Mouse (Mus musculus) kidney, embryonic 16.5 days (tissue): ENCODE measurements around the gene Tmem104. TPM values are rescaled to one million over a fixed set of nuclear protein-coding genes. Genes with fewer than 3 reads are reported as not detected.

Experiments used
- ATAC-seq: fragments of 200-750 bp; cut with Nextera tagmentation; 2 replicates; pipeline ENCODE4 v1.8.0; 2017; ENCODE audit warnings: moderate TSS enrichment; ENCODE audit not compliant: low FRiP score, low TSS enrichment
- H3K27ac ChIP-seq: fragments of 300-500 bp; sonication (generic); 2 replicates; pipeline ENCODE4 v1.5.1; 2014; ENCODE audit warnings: low read length
- H3K27me3 ChIP-seq: fragments of 300-500 bp; sonication (generic); 2 replicates; pipeline ENCODE4 v1.6.1; 2014; ENCODE audit warnings: low read length, control low read depth, mixed read lengths; ENCODE audit not compliant: insufficient read depth
- H3K36me3 ChIP-seq: fragments of 300-500 bp; sonication (generic); 2 replicates; pipeline ENCODE4 v1.6.1; 2014; ENCODE audit warnings: low read length, control low read depth, mixed read lengths; ENCODE audit not compliant: insufficient read depth
- H3K4me1 ChIP-seq: fragments of 300-500 bp; sonication (generic); 2 replicates; pipeline ENCODE4 v1.6.1; 2014; ENCODE audit warnings: low read length, control low read depth, mixed read lengths; ENCODE audit not compliant: insufficient read depth
- H3K4me2 ChIP-seq: fragments of 300-500 bp; sonication (generic); replicated peaks from 2 replicates; pipeline ENCODE4 v1.6.1; 2014; ENCODE audit warnings: low read depth, low read length
- H3K4me3 ChIP-seq: fragments of 300-500 bp; sonication (generic); 2 replicates; pipeline ENCODE4 v1.5.1; 2014; ENCODE audit warnings: mild to moderate bottlenecking, low read length
- H3K9ac ChIP-seq: fragments of 300-500 bp; sonication (generic); replicated peaks from 2 replicates; pipeline ENCODE4 v1.6.1; 2014; ENCODE audit warnings: low read length
- H3K9me3 ChIP-seq: fragments of 300-500 bp; sonication (generic); 2 replicates; pipeline ENCODE4 v1.6.1; 2016; ENCODE audit warnings: low read length, control low read depth
- WGBS: fragments of 180-500 bp; shearing (Covaris S2); extraction: QIAGEN DNeasy Blood & Tissue Kit; methylation state at CpG from one replicate; pipeline ENCODE4 v1.1.7; 2014; 5-methylcytosine and 5-hydroxymethylcytosine counted together
- polyA plus RNA-seq: library from polyadenylated mRNA; unstranded; fragments of >200 nt; fragmentation: Nextera tagmentation; extraction: Ambion mirVana; gene quantifications from 2 replicates; pipeline ENCODE4 v1.2.1, GENCODE M21; 2015

The Tmem104 gene
- polyA plus RNA-seq, 1 experiment from 2014 or later, result 13.8 TPM

GRCm38 (mm10) chr11:115157933-115158719 is 29.2 kb upstream of the Tmem104 start:
- Histone ChIP-seq H3K36me3 (no peaks in the 10 kb centered on the region), H3K4me2 (0 out of 2 replicates have a peak overlapping the region, but pooled peaks have one; percentile 4), H3K9me3 (0 out of 2 replicates have a peak, but pooled peaks cover 2% of the 10 kb centered on the region), H3K27ac (peak overlapping the region; percentile 70), H3K27me3 (peaks cover 11% of the 10 kb centered on the region), H3K4me1 (peaks cover 23% of the 10 kb centered on the region), H3K9ac (peak overlapping the region; percentile 59), H3K4me3 (no peak overlapping the region)
- WGBS, result 26% methylated on average over 12 of the region's 12 CpGs
- ATAC-seq, result no peak

GRCm38 (mm10) chr11:115160016-115160797 is 27.1 kb upstream of the Tmem104 start:
- 54% methylated on average over 11 of the region's 11 CpGs for WGBS

GRCm38 (mm10) chr11:115160883-115161577 is 26.3 kb upstream of the Tmem104 start:
- H3K4me3 ChIP-seq, result no peak overlapping the region
- WGBS, result 35% methylated on average over 10 of the region's 10 CpGs
- H3K4me2 ChIP-seq, result no peak overlapping the region
- no peaks in the 10 kb centered on the region for H3K36me3 ChIP-seq
- H3K27ac ChIP-seq, result no peak overlapping the region
- no peaks in the 10 kb centered on the region; the same call in 1 of the 2 replicates for H3K27me3 ChIP-seq
- H3K4me1 ChIP-seq, result peaks cover 34% of the 10 kb centered on the region
- ATAC-seq, result no peak
- no peak overlapping the region for H3K9ac ChIP-seq
- H3K9me3 ChIP-seq, result 0 out of 2 replicates have a peak, but pooled peaks cover 2% of the 10 kb centered on the region

More at GRCm38 (mm10) chr11:115160016-115160797, 27.1 kb upstream of the Tmem104 start:
- 0 out of 2 replicates have a peak, but pooled peaks cover 2% of the 10 kb centered on the region for H3K9me3 ChIP-seq
- no peak overlapping the region for H3K4me3 ChIP-seq
- no peak overlapping the region for H3K4me2 ChIP-seq
- H3K27me3 ChIP-seq, result no peaks in the 10 kb centered on the region; the same call in none of the 2 replicates
- H3K36me3 ChIP-seq, result no peaks in the 10 kb centered on the region
- H3K4me1 ChIP-seq, result peaks cover 26% of the 10 kb centered on the region
- no peak for ATAC-seq
- no peak overlapping the region for H3K27ac ChIP-seq
- no peak overlapping the region for H3K9ac ChIP-seq

- no peak for ATAC-seq
- H3K27ac ChIP-seq, result no peak overlapping the region
- WGBS, result 69% methylated on average over 9 of the region's 9 CpGs
- H3K27me3 ChIP-seq, result no peaks in the 10 kb centered on the region; the same call in 1 of the 2 replicates
- H3K9me3 ChIP-seq, result 0 out of 2 replicates have a peak, but pooled peaks cover 2% of the 10 kb centered on the region
- H3K4me1 ChIP-seq, result peaks cover 35% of the 10 kb centered on the region
- no peak overlapping the region for H3K9ac ChIP-seq
- H3K36me3 ChIP-seq, result no peaks in the 10 kb centered on the region
- no peak overlapping the region for H3K4me2 ChIP-seq
- no peak overlapping the region for H3K4me3 ChIP-seq
Observed at GRCm38 (mm10) chr11:115161578-115162204, 25.6 kb upstream of the Tmem104 start.

DNA sequence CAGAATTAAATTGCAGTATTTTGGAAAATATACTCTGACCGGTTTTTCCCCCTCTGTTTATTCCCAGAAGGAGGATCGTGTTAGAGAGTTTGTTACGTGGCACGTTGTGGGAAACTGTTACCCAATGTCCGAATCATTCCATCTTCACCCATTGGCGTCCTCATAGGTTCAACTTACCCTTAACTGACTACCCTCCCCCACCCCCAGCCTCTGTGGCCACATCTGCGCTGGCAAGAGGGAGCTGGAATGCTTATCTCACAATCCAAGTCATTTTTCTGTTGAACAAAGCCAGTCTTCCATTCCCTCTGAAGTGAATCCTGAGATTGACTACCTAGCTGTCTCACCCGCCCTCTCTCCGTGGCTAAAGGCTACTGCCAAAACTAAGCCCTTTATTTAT is 25.1 kb upstream of the Tmem104 start:
- no peaks in the 10 kb centered on the region for H3K36me3 ChIP-seq
- H3K9me3 ChIP-seq, result 0 out of 2 replicates have a peak, but pooled peaks cover 2% of the 10 kb centered on the region
- no peaks in the 10 kb centered on the region; the same call in 1 of the 2 replicates for H3K27me3 ChIP-seq
- peak overlapping the region; percentile 62 for H3K9ac ChIP-seq
- WGBS, result 28% methylated on average over 9 of the region's 9 CpGs
- ATAC-seq, result no peak
- H3K4me3 ChIP-seq, result peak overlapping the region; percentile 83
- peak overlapping the region; percentile 79 for H3K27ac ChIP-seq
- peak overlapping the region; percentile 90 for H3K4me2 ChIP-seq
- H3K4me1 ChIP-seq, result peaks cover 35% of the 10 kb centered on the region

GRCm38 (mm10) chr11:115162832-115163480 is 24.3 kb upstream of the Tmem104 start, which contains the start of gene Slc9a3r1:
Gene Slc9a3r1, plus strand, starts transcription at chr11:115163341.
- ATAC-seq, result peak; percentile 95
- peak within 1 kb of the TSS; percentile 83 for H3K4me3 ChIP-seq
- peak within 1 kb of the TSS; percentile 90 for H3K4me2 ChIP-seq
- peaks cover 38% of the 10 kb centered on the region for H3K4me1 ChIP-seq
- no peaks in the 10 kb centered on the region; the same call in 1 of the 2 replicates for H3K27me3 ChIP-seq
- 0 out of 2 replicates have a peak, but pooled peaks cover 2% of the 10 kb centered on the region for H3K9me3 ChIP-seq
- peak within 1 kb of the TSS; percentile 83 for H3K27ac ChIP-seq
- H3K36me3 ChIP-seq, result no peaks in the 10 kb centered on the region
- peak within 1 kb of the TSS; percentile 81 for H3K9ac ChIP-seq
- WGBS, result under 1% methylated on average over 44 of the region's 47 CpGs

GRCm38 (mm10) chr11:115163568-115164150 is 23.6 kb upstream of the Tmem104 start:
- H3K4me3 ChIP-seq, result peak overlapping the region; percentile 83
- ATAC-seq, result peak; percentile 6; the same call in 1 of the 2 replicates
- H3K9me3 ChIP-seq, result 0 out of 2 replicates have a peak, but pooled peaks cover 2% of the 10 kb centered on the region
- peaks cover 31% of the 10 kb centered on the region for H3K4me1 ChIP-seq
- under 1% methylated on average over 47 of the region's 47 CpGs for WGBS
- no peaks in the 10 kb centered on the region; the same call in 1 of the 2 replicates for H3K27me3 ChIP-seq
- H3K36me3 ChIP-seq, result no peaks in the 10 kb centered on the region
- H3K9ac ChIP-seq, result peak overlapping the region; percentile 81
- peak overlapping the region; percentile 90 for H3K4me2 ChIP-seq
- H3K27ac ChIP-seq, result peak overlapping the region; percentile 83

DNA sequence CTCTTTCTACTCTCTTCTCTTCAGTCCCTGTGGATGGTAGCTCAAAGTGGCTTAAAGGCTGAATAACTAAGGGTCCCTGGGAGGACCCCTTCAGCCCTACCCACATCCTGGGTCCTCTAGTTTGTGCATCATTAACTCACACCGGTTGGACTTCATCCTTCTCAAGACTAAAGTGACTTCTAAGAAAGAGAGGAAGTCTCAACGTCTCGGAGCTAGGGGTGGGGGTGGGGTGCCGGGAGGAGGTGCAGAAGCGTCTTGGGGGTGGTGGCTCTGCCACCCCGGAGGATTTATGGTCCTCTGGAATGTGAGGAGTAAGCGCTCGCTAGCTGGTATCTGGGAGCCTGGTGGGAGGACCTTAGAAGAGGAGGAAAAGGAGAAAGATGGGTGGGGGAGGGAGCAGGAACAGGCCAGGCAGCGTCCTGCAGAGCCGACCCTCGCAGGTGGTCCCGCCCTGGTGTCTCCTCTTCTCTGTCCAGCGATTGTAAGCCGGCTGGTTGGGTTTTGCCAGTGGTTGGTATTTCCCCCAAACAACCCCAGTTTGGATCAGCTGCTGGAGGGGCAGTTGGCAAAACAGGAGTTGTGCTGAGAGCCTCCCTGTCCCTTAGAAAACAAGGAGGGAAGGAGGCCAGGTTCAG is 22.8 kb upstream of the Tmem104 start:
- peak overlapping the region; percentile 83 for H3K4me3 ChIP-seq
- H3K27ac ChIP-seq, result peak overlapping the region; percentile 85
- H3K9ac ChIP-seq, result peak overlapping the region; percentile 81
- WGBS, result 1% methylated on average over 14 of the region's 14 CpGs
- no peaks in the 10 kb centered on the region; the same call in 1 of the 2 replicates for H3K27me3 ChIP-seq
- H3K36me3 ChIP-seq, result no peaks in the 10 kb centered on the region
- H3K9me3 ChIP-seq, result no peaks in the 10 kb centered on the region
- peak; percentile 39 for ATAC-seq
- H3K4me1 ChIP-seq, result peaks cover 31% of the 10 kb centered on the region
- peak overlapping the region; percentile 90 for H3K4me2 ChIP-seq
